Mouse (Mus musculus): ENCODE results near the gene Dnm3. TPM values are rescaled to one million over a fixed set of nuclear protein-coding genes. Genes with fewer than 3 reads are reported as not detected.
A peak's percentile ranks its signal among the peaks of the same experiment; 100 is the strongest.

Gene Dnm3
- total RNA-seq, 4 experiments from 2014 or later, result 107 to 116 (median 111) TPM

- no peak for DNase-seq (ENCODE audit: low spot score in 2 of 2)
Measured at GRCm38 (mm10) chr1:162213066-162213465, 264.8 kb downstream of the Dnm3 start.

GRCm38 (mm10) chr1:162210529-162210928 lies 267.3 kb downstream of the Dnm3 start:
- DNase-seq (ENCODE audit: low spot score in 2 of 2), result no peak

GRCm38 (mm10) chr1:162209487-162210149 lies 268.2 kb downstream of the Dnm3 start:
- DNase-seq (ENCODE audit: low spot score in 2 of 2), result no peak

- no peak for DNase-seq (ENCODE audit: low spot score in 2 of 2)
Measured at GRCm38 (mm10) chr1:162209010-162209409, 268.8 kb downstream of the Dnm3 start.

GRCm38 (mm10) chr1:162207708-162208043 lies 270.2 kb downstream of the Dnm3 start:
- no peak for DNase-seq (ENCODE audit: low spot score in 2 of 2)

- DNase-seq (ENCODE audit: low spot score in 2 of 2), result no peak
Measured at GRCm38 (mm10) chr1:162206998-162207707, 270.7 kb downstream of the Dnm3 start.

- no peak for DNase-seq (ENCODE audit: low spot score in 2 of 2)
Measured at GRCm38 (mm10) chr1:162202465-162203348, 275.1 kb downstream of the Dnm3 start.

GRCm38 (mm10) chr1:162200446-162200845 lies 277.4 kb downstream of the Dnm3 start:
- DNase-seq (ENCODE audit: low spot score in 2 of 2), result no peak

GRCm38 (mm10) chr1:162196812-162197680 lies 280.8 kb downstream of the Dnm3 start:
- peak in 1 of 2 experiments; percentile 53 for DNase-seq (ENCODE audit: low spot score in 2 of 2)

GRCm38 (mm10) chr1:162188744-162189143 lies 289.1 kb downstream of the Dnm3 start:
- no peak for DNase-seq (ENCODE audit: low spot score in 2 of 2)

- no peak for DNase-seq (ENCODE audit: low spot score in 2 of 2)
Measured at GRCm38 (mm10) chr1:162187352-162188120, 290.3 kb downstream of the Dnm3 start.

GRCm38 (mm10) chr1:162186470-162187351 lies 291.1 kb downstream of the Dnm3 start:
- no peak for DNase-seq (ENCODE audit: low spot score in 2 of 2)

GRCm38 (mm10) chr1:162184003-162184748 lies 293.7 kb downstream of the Dnm3 start:
- DNase-seq (ENCODE audit: low spot score in 2 of 2), result no peak

GRCm38 (mm10) chr1:162183438-162183837 lies 294.4 kb downstream of the Dnm3 start:
- no peak for DNase-seq (ENCODE audit: low spot score in 2 of 2)

GRCm38 (mm10) chr1:162181187-162181975 lies 296.5 kb downstream of the Dnm3 start:
- no peak for DNase-seq (ENCODE audit: low spot score in 2 of 2)

GRCm38 (mm10) chr1:162180451-162180850 lies 297.4 kb downstream of the Dnm3 start:
- no peak for DNase-seq (ENCODE audit: low spot score in 2 of 2)

GRCm38 (mm10) chr1:162179401-162179800 lies 298.4 kb downstream of the Dnm3 start:
- no peak for DNase-seq (ENCODE audit: low spot score in 2 of 2)

GRCm38 (mm10) chr1:162172806-162173205 lies 305.0 kb downstream of the Dnm3 start:
- DNase-seq (ENCODE audit: low spot score in 2 of 2), result no peak

Measured in left cerebral cortex, adult 8-10 months (tissue).